Mouse (Mus musculus) heart, embryonic 13.5 days (tissue): Measurements from ENCODE around the gene 4930578G10Rik. TPM values are rescaled to one million over a fixed set of nuclear protein-coding genes. Genes with fewer than 3 reads are reported as not detected.
"Not testable (repeated sequence)": the region's sequence is repeated elsewhere in the genome, so short reads cannot be mapped to it uniquely, and the experiment has no call there.

Experiments
- ATAC-seq: fragments of 200-750 bp; cut with Nextera tagmentation; 2 replicates; pipeline ENCODE4 v1.8.0; 2017; ENCODE audit warnings: moderate TSS enrichment; ENCODE audit not compliant: insufficient number of reproducible peaks, low FRiP score, low TSS enrichment; ENCODE audit errors: extremely low read depth
- H3K27ac ChIP-seq: fragments of 300-500 bp; sonication (generic); replicated peaks from 2 replicates; pipeline ENCODE4 v1.5.1; 2015; ENCODE audit warnings: moderate library complexity, mild to moderate bottlenecking, inconsistent platforms
- H3K27me3 ChIP-seq: fragments of 300-500 bp; sonication (generic); replicated peaks from 2 replicates; pipeline ENCODE4 v1.6.1; 2015; ENCODE audit warnings: mild to moderate bottlenecking, inconsistent platforms
- H3K36me3 ChIP-seq: fragments of 300-500 bp; sonication (generic); 2 replicates; pipeline ENCODE4 v1.6.1; 2015; ENCODE audit warnings: mild to moderate bottlenecking, inconsistent platforms
- H3K4me1 ChIP-seq: fragments of 300-500 bp; sonication (generic); 2 replicates; pipeline ENCODE4 v1.6.1; 2015; ENCODE audit warnings: inconsistent platforms
- H3K4me2 ChIP-seq: fragments of 300-500 bp; sonication (generic); 2 replicates; pipeline ENCODE4 v1.6.1; 2015; ENCODE audit warnings: inconsistent platforms, mild to moderate bottlenecking, moderate library complexity
- H3K4me3 ChIP-seq: fragments of 300-500 bp; sonication (generic); 2 replicates; pipeline ENCODE4 v1.5.1; 2015; ENCODE audit warnings: moderate library complexity, mild to moderate bottlenecking, inconsistent platforms
- H3K9ac ChIP-seq: fragments of 300-500 bp; sonication (generic); 2 replicates; pipeline ENCODE4 v1.6.1; 2015; ENCODE audit warnings: inconsistent platforms, mild to moderate bottlenecking, moderate library complexity
- H3K9me3 ChIP-seq: fragments of 300-500 bp; sonication (generic); 2 replicates; pipeline ENCODE4 v1.6.1; 2016; ENCODE audit warnings: inconsistent platforms
- WGBS: fragments of 180-500 bp; shearing (Covaris S2); methylation state at CpG from one replicate; pipeline ENCODE4 v1.1.7; 2015; ENCODE audit warnings: mixed read lengths; 5-methylcytosine and 5-hydroxymethylcytosine counted together
- polyA plus RNA-seq: library from polyadenylated mRNA; unstranded; fragments of >200 nt; fragmentation: Nextera tagmentation; extraction: Ambion mirVana; gene quantifications from 2 replicates; pipeline ENCODE4 v1.2.1, GENCODE M21; 2015

Gene 4930578G10Rik
- 0.25 TPM in 1 of 2 replicates, not detected in the other for polyA plus RNA-seq

GRCm38 (mm10) chr4:42735245-42735644 is at the start of gene 4930578G10Rik:
TSS of gene 4930578G10Rik (plus strand) at chr4:42735545.
- not testable (repeated sequence) for H3K4me1 ChIP-seq, ATAC-seq, H3K27ac ChIP-seq, H3K4me2 ChIP-seq, H3K27me3 ChIP-seq, H3K9ac ChIP-seq, H3K36me3 ChIP-seq, H3K4me3 ChIP-seq, H3K9me3 ChIP-seq
- no CpG with 5 or more reads among the region's 13 CpGs for WGBS

- not testable (repeated sequence) for H3K27me3 ChIP-seq, H3K4me3 ChIP-seq, H3K4me1 ChIP-seq, H3K36me3 ChIP-seq, H3K4me2 ChIP-seq, H3K9me3 ChIP-seq, H3K9ac ChIP-seq, ATAC-seq, H3K27ac ChIP-seq
- no CpG with 5 or more reads among the region's 6 CpGs for WGBS
These were observed 21.1 kb downstream of the 4930578G10Rik start, which contains the start of gene Ccl19 for GRCm38 (mm10) chr4:42756477-42756876. TSS of gene Ccl19 (minus strand) at chr4:42756577.

GRCm38 (mm10) chr4:42773893-42774292 is 38.5 kb downstream of the 4930578G10Rik start, which contains the start of gene Ccl21a:
TSS of gene Ccl21a (minus strand) at chr4:42773993.
- not testable (repeated sequence) for ATAC-seq, H3K4me2 ChIP-seq, H3K9me3 ChIP-seq, H3K9ac ChIP-seq, H3K4me3 ChIP-seq, H3K27ac ChIP-seq, H3K36me3 ChIP-seq, H3K27me3 ChIP-seq, H3K4me1 ChIP-seq
- WGBS: no CpG with 5 or more reads among the region's 5 CpGs

DNA sequence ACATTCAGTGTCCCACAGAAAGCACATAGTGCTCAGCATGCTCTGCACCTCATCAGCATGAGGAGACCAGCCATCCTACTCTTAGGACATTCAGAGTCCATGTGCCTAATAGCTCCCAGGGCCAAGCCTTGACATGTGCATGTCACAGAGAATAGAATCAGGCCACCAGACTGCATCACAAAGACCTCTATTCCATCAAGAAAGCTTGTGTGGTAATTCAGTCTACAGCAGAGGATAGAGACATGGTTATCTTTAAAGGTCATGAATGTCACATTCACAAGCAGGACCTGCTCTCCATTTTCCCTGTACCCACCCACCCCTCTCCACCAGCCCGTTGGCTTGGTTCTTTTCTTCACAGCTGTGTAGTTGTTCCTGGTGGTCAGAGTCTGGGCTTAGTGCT is 118.4 kb downstream of the 4930578G10Rik start, which contains the start of gene Fam205a1:
Gene Fam205a1, minus strand, starts transcription at position 101 of the 400 bp plus-strand sequence.
- not testable (repeated sequence) for H3K27me3 ChIP-seq
- WGBS: 64% methylated on average over 1 of the region's 1 CpGs

DNA sequence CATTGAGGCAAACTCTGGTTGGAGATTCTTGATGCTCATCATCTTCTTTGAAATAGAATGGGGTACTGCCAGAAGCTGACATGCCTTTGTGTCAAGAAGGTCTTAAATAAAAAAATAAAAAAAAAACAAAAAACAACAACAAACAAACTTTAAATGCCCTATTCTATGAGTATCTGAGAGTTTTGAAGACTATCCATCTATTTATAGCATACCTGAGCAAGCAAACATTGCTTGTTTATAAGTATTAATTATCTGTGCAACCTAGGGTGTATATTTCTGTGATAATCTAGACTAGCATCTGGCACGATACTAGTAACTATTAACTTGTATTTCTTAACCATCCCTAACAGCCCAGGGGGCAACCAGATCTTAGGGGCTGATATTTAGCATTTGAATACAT is 121.3 kb downstream of the 4930578G10Rik start, which contains the start of gene Gm12394:
Gene Gm12394, minus strand, starts transcription at position 101 of the 400 bp plus-strand sequence.
- H3K9ac ChIP-seq, H3K36me3 ChIP-seq, H3K27ac ChIP-seq, H3K4me2 ChIP-seq, ATAC-seq, H3K4me3 ChIP-seq, H3K9me3 ChIP-seq, H3K4me1 ChIP-seq, H3K27me3 ChIP-seq: not testable (repeated sequence)
- 74% methylated on average over 1 of the region's 1 CpGs for WGBS

More for the DNA sequence above, 118.4 kb downstream of the 4930578G10Rik start, which contains the start of gene Fam205a1:
- ATAC-seq, H3K4me1 ChIP-seq, H3K4me3 ChIP-seq, H3K9me3 ChIP-seq, H3K9ac ChIP-seq, H3K27ac ChIP-seq, H3K4me2 ChIP-seq, H3K36me3 ChIP-seq: not testable (repeated sequence)

GRCm38 (mm10) chr4:42860483-42860882 is 125.1 kb downstream of the 4930578G10Rik start:
- ATAC-seq, H3K4me1 ChIP-seq, H3K4me3 ChIP-seq, H3K27ac ChIP-seq, H3K27me3 ChIP-seq, H3K4me2 ChIP-seq, H3K9ac ChIP-seq, H3K36me3 ChIP-seq, H3K9me3 ChIP-seq: not testable (repeated sequence)
- 63% methylated on average over 9 of the region's 9 CpGs for WGBS

DNA sequence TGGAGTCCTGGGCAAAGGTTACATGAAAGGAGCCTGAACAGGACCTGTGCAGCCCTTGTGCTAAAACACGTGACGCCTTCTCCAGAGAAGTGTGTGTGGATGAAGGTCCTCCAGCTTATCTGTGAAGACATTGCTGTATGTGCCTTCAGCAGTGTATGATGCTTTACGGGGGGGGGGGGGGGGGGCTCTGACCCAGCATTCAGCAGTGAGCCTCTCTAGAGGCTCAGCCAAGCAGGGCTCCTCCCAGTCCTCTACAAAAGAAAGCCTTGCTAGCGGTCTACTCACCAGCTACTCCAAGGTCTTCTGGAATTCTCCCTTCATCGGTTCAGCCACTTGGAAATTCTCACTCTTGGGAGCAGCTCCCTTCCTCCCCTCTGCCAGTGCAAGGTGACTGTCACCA is 128.1 kb downstream of the 4930578G10Rik start:
- WGBS: 79% methylated on average over 5 of the region's 5 CpGs
- not testable (repeated sequence) for H3K4me3 ChIP-seq, H3K9ac ChIP-seq, H3K9me3 ChIP-seq, H3K36me3 ChIP-seq, H3K4me1 ChIP-seq, H3K27ac ChIP-seq, H3K4me2 ChIP-seq, H3K27me3 ChIP-seq, ATAC-seq

- H3K36me3 ChIP-seq: no peaks in the 10 kb centered on the region
- H3K4me3 ChIP-seq: no peak overlapping the region
- no peak overlapping the region for H3K9ac ChIP-seq
- H3K9me3 ChIP-seq: no peaks in the 10 kb centered on the region
- H3K27ac ChIP-seq: no peak overlapping the region
- 50% methylated on average over 3 of the region's 3 CpGs for WGBS
- H3K4me1 ChIP-seq: no peaks in the 10 kb centered on the region
- peaks cover 17% of the 10 kb centered on the region for H3K27me3 ChIP-seq
- no peak overlapping the region for H3K4me2 ChIP-seq
- no peak for ATAC-seq
These were observed 132.0 kb downstream of the 4930578G10Rik start for GRCm38 (mm10) chr4:42867390-42867789.

GRCm38 (mm10) chr4:42868193-42868592 is 132.8 kb downstream of the 4930578G10Rik start:
- Histone ChIP-seq H3K4me3 (no peak overlapping the region), H3K4me2 (no peak overlapping the region), H3K36me3 (no peaks in the 10 kb centered on the region), H3K4me1 (no peaks in the 10 kb centered on the region), H3K27me3 (peaks cover 23% of the 10 kb centered on the region), H3K9ac (no peak overlapping the region), H3K9me3 (no peaks in the 10 kb centered on the region), H3K27ac (no peak overlapping the region)
- 82% methylated on average over 5 of the region's 5 CpGs for WGBS
- no peak for ATAC-seq

DNA sequence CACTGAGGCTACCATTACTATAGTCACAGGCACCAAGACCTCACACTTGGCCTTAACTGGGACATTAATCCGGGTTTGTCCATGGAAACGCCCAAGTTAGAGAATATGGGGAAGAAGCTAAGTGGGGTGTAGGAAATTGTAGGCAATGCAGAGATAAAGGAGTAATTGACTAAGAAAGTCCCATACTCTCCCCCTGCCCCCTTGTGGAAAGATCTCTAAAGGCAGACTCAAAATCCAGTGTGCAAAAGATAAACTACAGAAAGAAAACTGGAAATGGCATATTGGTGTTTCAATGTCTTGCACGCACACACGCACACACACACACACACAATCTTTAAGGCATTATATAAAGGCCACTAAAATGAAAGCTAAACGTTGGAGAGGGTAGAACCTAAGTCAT is 135.4 kb downstream of the 4930578G10Rik start:
- WGBS: 71% methylated on average over 5 of the region's 5 CpGs
- no peak overlapping the region for H3K9ac ChIP-seq
- no peak overlapping the region for H3K4me2 ChIP-seq
- no peaks in the 10 kb centered on the region for H3K36me3 ChIP-seq
- no peak overlapping the region for H3K27ac ChIP-seq
- no peaks in the 10 kb centered on the region for H3K4me1 ChIP-seq
- peaks cover 27% of the 10 kb centered on the region for H3K27me3 ChIP-seq
- ATAC-seq: no peak
- no peaks in the 10 kb centered on the region for H3K9me3 ChIP-seq
- no peak overlapping the region for H3K4me3 ChIP-seq

- no peak overlapping the region for H3K4me2 ChIP-seq
- H3K9ac ChIP-seq: no peak overlapping the region
- H3K27me3 ChIP-seq: peaks cover 32% of the 10 kb centered on the region
- H3K27ac ChIP-seq: no peak overlapping the region
- no peaks in the 10 kb centered on the region for H3K4me1 ChIP-seq
- H3K9me3 ChIP-seq: no peaks in the 10 kb centered on the region
- ATAC-seq: no peak
- H3K4me3 ChIP-seq: no peak overlapping the region
- H3K36me3 ChIP-seq: no peaks in the 10 kb centered on the region
- WGBS: 90% methylated on average over 7 of the region's 7 CpGs
These were observed 136.8 kb downstream of the 4930578G10Rik start for GRCm38 (mm10) chr4:42872151-42872550.

GRCm38 (mm10) chr4:42872746-42873435 is 137.5 kb downstream of the 4930578G10Rik start:
- Histone ChIP-seq H3K27ac (no peak overlapping the region), H3K9ac (no peak overlapping the region), H3K4me2 (no peak overlapping the region), H3K27me3 (peaks cover 32% of the 10 kb centered on the region), H3K4me1 (no peaks in the 10 kb centered on the region), H3K9me3 (no peaks in the 10 kb centered on the region), H3K36me3 (no peaks in the 10 kb centered on the region), H3K4me3 (no peak overlapping the region)
- ATAC-seq: no peak
- WGBS: 69% methylated on average over 16 of the region's 16 CpGs
